Mouse (Mus musculus): ENCODE data around the gene Shoc2. TPM values are rescaled to one million over a fixed set of nuclear protein-coding genes. Genes with fewer than 3 reads are reported as not detected.
"Not testable (repeated sequence)": the region's sequence is repeated elsewhere in the genome, so short reads cannot be mapped to it uniquely, and the experiment has no call there.

Gene Shoc2
- polyA plus RNA-seq, 1 experiment = 16.2 TPM

GRCm38 (mm10) chr19:53926705-53927104, 17.4 kb upstream of the Shoc2 start:
- 98% methylated on average over 1 of the region's 1 CpGs for WGBS
- DNase-seq (ENCODE audit: low read depth, low spot score) = no peak

- no peak for DNase-seq (ENCODE audit: low read depth, low spot score)
- 70% methylated on average over 3 of the region's 3 CpGs for WGBS
These were observed 14.9 kb upstream of the Shoc2 start for GRCm38 (mm10) chr19:53929218-53929617.

GRCm38 (mm10) chr19:53933050-53933449, 11.1 kb upstream of the Shoc2 start:
- DNase-seq (ENCODE audit: low read depth, low spot score) = no peak

- DNase-seq (ENCODE audit: low read depth, low spot score) = no peak
These were observed 10.1 kb upstream of the Shoc2 start for GRCm38 (mm10) chr19:53934046-53934445.

- no peak for DNase-seq (ENCODE audit: low read depth, low spot score)
- WGBS = 78% methylated on average over 4 of the region's 4 CpGs
These were observed 4.6 kb upstream of the Shoc2 start for GRCm38 (mm10) chr19:53939467-53939866.

- no peak for DNase-seq (ENCODE audit: low read depth, low spot score)
- 88% methylated on average over 4 of the region's 4 CpGs for WGBS
These were observed 3.0 kb upstream of the Shoc2 start for GRCm38 (mm10) chr19:53941139-53941538.

GRCm38 (mm10) chr19:53942342-53942741, 1.8 kb upstream of the Shoc2 start:
- no peak for DNase-seq (ENCODE audit: low read depth, low spot score)
- 93% methylated on average over 2 of the region's 2 CpGs for WGBS

- no peak for DNase-seq (ENCODE audit: low read depth, low spot score)
- WGBS = 1% methylated on average over 44 of the region's 47 CpGs
These were observed 672 bp downstream of the Shoc2 start for GRCm38 (mm10) chr19:53944786-53945169.

- under 1% methylated on average over 55 of the region's 69 CpGs for WGBS
- no peak for DNase-seq (ENCODE audit: low read depth, low spot score)
These were observed 1.3 kb downstream of the Shoc2 start for GRCm38 (mm10) chr19:53945171-53946042.

- 88% methylated on average over 2 of the region's 2 CpGs for WGBS
- DNase-seq (ENCODE audit: low read depth, low spot score) = no peak
These were observed 13.4 kb downstream of the Shoc2 start for GRCm38 (mm10) chr19:53957513-53957912.

- 81% methylated on average over 4 of the region's 4 CpGs for WGBS
- no peak for DNase-seq (ENCODE audit: low read depth, low spot score)
These were observed 18.4 kb downstream of the Shoc2 start for GRCm38 (mm10) chr19:53962511-53962910.

- DNase-seq (ENCODE audit: low read depth, low spot score) = not testable (repeated sequence)
- 96% methylated on average over 3 of the region's 3 CpGs for WGBS
These were observed 20.2 kb downstream of the Shoc2 start for GRCm38 (mm10) chr19:53964347-53964746.

- 88% methylated on average over 10 of the region's 10 CpGs for WGBS
- no peak for DNase-seq (ENCODE audit: low read depth, low spot score)
These were observed 21.0 kb downstream of the Shoc2 start for GRCm38 (mm10) chr19:53964910-53965633.

- WGBS = 91% methylated on average over 3 of the region's 3 CpGs
- DNase-seq (ENCODE audit: low read depth, low spot score) = no peak
These were observed 25.1 kb downstream of the Shoc2 start for GRCm38 (mm10) chr19:53969226-53969625.

GRCm38 (mm10) chr19:53971938-53972337, 27.8 kb downstream of the Shoc2 start:
- DNase-seq (ENCODE audit: low read depth, low spot score) = no peak
- 80% methylated on average over 7 of the region's 7 CpGs for WGBS

- 69% methylated on average over 1 of the region's 1 CpGs for WGBS
- DNase-seq (ENCODE audit: low read depth, low spot score) = no peak
These were observed 29.6 kb downstream of the Shoc2 start for GRCm38 (mm10) chr19:53973656-53974055.

- WGBS = 32% methylated on average over 3 of the region's 3 CpGs
- DNase-seq (ENCODE audit: low read depth, low spot score) = no peak
These were observed 37.9 kb downstream of the Shoc2 start for GRCm38 (mm10) chr19:53982041-53982440.

GRCm38 (mm10) chr19:53983336-53983735, 39.2 kb downstream of the Shoc2 start:
- WGBS = 98% methylated on average over 1 of the region's 1 CpGs
- no peak for DNase-seq (ENCODE audit: low read depth, low spot score)

- no peak for DNase-seq (ENCODE audit: low read depth, low spot score)
- 92% methylated on average over 3 of the region's 3 CpGs for WGBS
These were observed 40.5 kb downstream of the Shoc2 start for GRCm38 (mm10) chr19:53984628-53985027.

GRCm38 (mm10) chr19:53990538-53990937, 46.4 kb downstream of the Shoc2 start:
- no peak for DNase-seq (ENCODE audit: low read depth, low spot score)
- 83% methylated on average over 2 of the region's 2 CpGs for WGBS

- 92% methylated on average over 3 of the region's 3 CpGs for WGBS
- DNase-seq (ENCODE audit: low read depth, low spot score) = no peak
These were observed 49.8 kb downstream of the Shoc2 start for GRCm38 (mm10) chr19:53993860-53994259.

Measured in large intestine, adult 2 months (tissue).